Mouse (Mus musculus) kidney, postnatal 0 days (tissue): Measurements from ENCODE around the gene Aldh6a1. TPM values are rescaled to one million over a fixed set of nuclear protein-coding genes. Genes with fewer than 3 reads are reported as not detected.
A peak's percentile ranks its signal among the peaks of the same experiment; 100 is the strongest.

Source experiments
- ATAC-seq: fragments of 200-750 bp; cut with Nextera tagmentation; replicated peaks from 2 replicates; pipeline ENCODE4 v1.8.0; 2017; ENCODE audit warnings: low read depth, moderate number of reproducible peaks, moderate TSS enrichment, moderate library complexity; ENCODE audit not compliant: low FRiP score
- DNase-seq: peaks from one replicate; pipeline ENCODE4 v3.0.0-alpha.2; 2016; ENCODE audit warnings: low spot score
- H3K27ac ChIP-seq: fragments of 300-500 bp; sonication (generic); 2 replicates; pipeline ENCODE4 v1.5.1; 2014; ENCODE audit warnings: mild to moderate bottlenecking
- H3K27me3 ChIP-seq: fragments of 300-500 bp; sonication (generic); 2 replicates; pipeline ENCODE4 v1.6.1; 2014; ENCODE audit warnings: low read length, mixed read lengths; ENCODE audit not compliant: insufficient read depth
- H3K36me3 ChIP-seq: fragments of 300-500 bp; sonication (generic); 2 replicates; pipeline ENCODE4 v1.6.1; 2014; ENCODE audit warnings: low read length, mixed read lengths; ENCODE audit not compliant: insufficient read depth
- H3K4me1 ChIP-seq: fragments of 300-500 bp; sonication (generic); replicated peaks from 2 replicates; pipeline ENCODE4 v1.6.1; 2014; ENCODE audit warnings: antibody characterized with exemption, low read length, mixed read lengths; ENCODE audit not compliant: insufficient read depth
- H3K4me2 ChIP-seq: fragments of 300-500 bp; sonication (generic); 2 replicates; pipeline ENCODE4 v1.6.1; 2014; ENCODE audit warnings: mild to moderate bottlenecking, low read length, moderate library complexity, mixed read lengths
- H3K4me3 ChIP-seq: fragments of 300-500 bp; sonication (generic); replicated peaks from 2 replicates; pipeline ENCODE4 v1.5.1; 2014; ENCODE audit warnings: low read depth, low read length
- H3K9ac ChIP-seq: fragments of 300-500 bp; sonication (generic); 2 replicates; pipeline ENCODE4 v1.6.1; 2014; ENCODE audit warnings: low read depth, low read length
- H3K9me3 ChIP-seq: fragments of 300-500 bp; sonication (generic); replicated peaks from 2 replicates; pipeline ENCODE4 v1.6.1; 2016; ENCODE audit warnings: low read length, inconsistent platforms, mixed read lengths
- CTCF ChIP-seq: IDR thresholded peaks from 2 replicates; pipeline ENCODE4 v1.5.1; 2016; ENCODE audit warnings: antibody characterized with exemption, low read depth, mild to moderate bottlenecking, moderate library complexity
- WGBS: fragments of 180-500 bp; shearing (Covaris S2); extraction: QIAGEN DNeasy Blood & Tissue Kit; methylation state at CpG from one replicate; pipeline ENCODE4 v1.1.7; 2014; 5-methylcytosine and 5-hydroxymethylcytosine counted together
- polyA plus RNA-seq: library from polyadenylated mRNA; unstranded; fragments of >200 nt; fragmentation: Nextera tagmentation; extraction: Ambion mirVana; gene quantifications from 2 replicates; pipeline ENCODE4 v1.2.1, GENCODE M21; 2015

Aldh6a1 gene
- polyA plus RNA-seq, 1 experiment from 2014 or later, result 122 TPM

GRCm38 (mm10) chr12:84399135-84399534, 51.7 kb downstream of the Aldh6a1 start:
- H3K27me3 ChIP-seq, result no peaks in the 10 kb centered on the region

GRCm38 (mm10) chr12:84398629-84399028, 52.2 kb downstream of the Aldh6a1 start:
- Histone ChIP-seq H3K27me3 (no peaks in the 10 kb centered on the region), H3K4me2 (no peak overlapping the region), H3K9ac (no peak overlapping the region), H3K4me1 (no peaks in the 10 kb centered on the region), H3K4me3 (no peak overlapping the region), H3K27ac (no peak overlapping the region), H3K9me3 (no peaks in the 10 kb centered on the region), H3K36me3 (no peaks in the 10 kb centered on the region; the same call in 1 of the 2 replicates)
- 69% methylated on average over 5 of the region's 5 CpGs for WGBS
- DNase-seq, result no peak
- ATAC-seq, result no peak
- TF ChIP-seq CTCF, result no peak

More at GRCm38 (mm10) chr12:84399135-84399534, 51.7 kb downstream of the Aldh6a1 start:
- TF ChIP-seq CTCF, result no peak
- Histone ChIP-seq H3K4me1 (no peaks in the 10 kb centered on the region), H3K36me3 (no peaks in the 10 kb centered on the region; the same call in 1 of the 2 replicates), H3K27ac (peak overlapping the region; percentile 82), H3K4me2 (peak overlapping the region; percentile 21; the same call in 1 of the 2 replicates), H3K4me3 (no peak overlapping the region), H3K9me3 (no peaks in the 10 kb centered on the region), H3K9ac (no peak overlapping the region)
- no peak for ATAC-seq
- WGBS, result 79% methylated on average over 9 of the region's 9 CpGs
- DNase-seq, result no peak

GRCm38 (mm10) chr12:84397685-84398084, 53.1 kb downstream of the Aldh6a1 start:
- Histone ChIP-seq H3K9ac (no peak overlapping the region), H3K27ac (no peak overlapping the region), H3K4me2 (no peak overlapping the region), H3K4me3 (no peak overlapping the region), H3K36me3 (peaks cover 4% of the 10 kb centered on the region; the same call in 1 of the 2 replicates), H3K9me3 (no peaks in the 10 kb centered on the region), H3K27me3 (no peaks in the 10 kb centered on the region), H3K4me1 (no peaks in the 10 kb centered on the region)
- ATAC-seq, result no peak
- DNase-seq, result no peak
- no peak for TF ChIP-seq CTCF

GRCm38 (mm10) chr12:84396947-84397679, 53.7 kb downstream of the Aldh6a1 start:
- Histone ChIP-seq H3K36me3 (peaks cover 7% of the 10 kb centered on the region; the same call in 1 of the 2 replicates), H3K4me1 (no peaks in the 10 kb centered on the region), H3K4me2 (no peak overlapping the region), H3K9me3 (no peaks in the 10 kb centered on the region), H3K27me3 (no peaks in the 10 kb centered on the region), H3K4me3 (no peak overlapping the region), H3K9ac (no peak overlapping the region), H3K27ac (peak overlapping the region; percentile 25; the same call in 1 of the 2 replicates)
- no peak for TF ChIP-seq CTCF
- ATAC-seq (no peak), DNase-seq (no peak)
- 63% methylated on average over 14 of the region's 14 CpGs for WGBS

- Histone ChIP-seq H3K9me3 (no peaks in the 10 kb centered on the region), H3K27ac (no peak overlapping the region), H3K27me3 (no peaks in the 10 kb centered on the region), H3K4me3 (no peak overlapping the region), H3K4me1 (no peaks in the 10 kb centered on the region), H3K9ac (no peak overlapping the region), H3K36me3 (peaks cover 9% of the 10 kb centered on the region; the same call in 1 of the 2 replicates), H3K4me2 (no peak overlapping the region)
- TF ChIP-seq CTCF, result no peak
- WGBS, result 87% methylated on average over 5 of the region's 5 CpGs
- no peak for ATAC-seq
- no peak for DNase-seq
Measured at GRCm38 (mm10) chr12:84393847-84394246, 57.0 kb downstream of the Aldh6a1 start.

GRCm38 (mm10) chr12:84392681-84393080, 58.1 kb downstream of the Aldh6a1 start:
- Histone ChIP-seq H3K4me3 (no peak overlapping the region), H3K9me3 (no peaks in the 10 kb centered on the region), H3K27me3 (no peaks in the 10 kb centered on the region), H3K9ac (no peak overlapping the region), H3K36me3 (peaks cover 9% of the 10 kb centered on the region; the same call in 1 of the 2 replicates), H3K4me1 (no peaks in the 10 kb centered on the region), H3K4me2 (no peak overlapping the region), H3K27ac (no peak overlapping the region)
- no peak for ATAC-seq
- 91% methylated on average over 4 of the region's 4 CpGs for WGBS
- TF ChIP-seq CTCF, result no peak
- no peak for DNase-seq
